Mouse (Mus musculus) forebrain, postnatal 0 days (tissue): ENCODE measurements at regions not wholly inside any gene's neighbourhood (a gene's known extent, or its start where the extent isn't known, plus 50 kb on each side); places are given as distances from the start of the nearest gene placed in this dataset.
"Not testable (repeated sequence)": the region's sequence is repeated elsewhere in the genome, so short reads cannot be mapped to it uniquely, and the experiment has no call there.

Experiments used
- ATAC-seq: fragments of 200-750 bp; cut with Nextera tagmentation; 2 replicates; pipeline ENCODE4 v1.8.0; 2017; ENCODE audit warnings: mild to moderate bottlenecking, moderate library complexity
- DNase-seq: peaks from one replicate; pipeline ENCODE4 v3.0.0-alpha.2; 2015
- H3K27ac ChIP-seq: fragments of 300-500 bp; sonication (generic); 2 replicates; pipeline ENCODE4 v1.5.1; 2014; ENCODE audit warnings: low read depth, mild to moderate bottlenecking, antibody characterized with exemption, low read length, moderate library complexity, mixed read lengths
- H3K27me3 ChIP-seq: fragments of 300-500 bp; sonication (generic); 2 replicates; pipeline ENCODE4 v1.6.1; 2014; ENCODE audit warnings: mild to moderate bottlenecking, low read length, mixed read lengths; ENCODE audit not compliant: insufficient read depth
- H3K36me3 ChIP-seq: fragments of 300-500 bp; sonication (generic); 2 replicates; pipeline ENCODE4 v1.6.1; 2014; ENCODE audit warnings: mild to moderate bottlenecking, moderate library complexity; ENCODE audit not compliant: insufficient read depth
- H3K4me1 ChIP-seq: fragments of 300-500 bp; sonication (generic); 2 replicates; pipeline ENCODE4 v1.6.1; 2014; ENCODE audit warnings: antibody characterized with exemption; ENCODE audit not compliant: insufficient read depth
- H3K4me2 ChIP-seq: fragments of 300-500 bp; sonication (generic); 2 replicates; pipeline ENCODE4 v1.6.1; 2014; ENCODE audit warnings: low read depth, mild to moderate bottlenecking, moderate library complexity
- H3K4me3 ChIP-seq: fragments of 300-500 bp; sonication (generic); 2 replicates; pipeline ENCODE4 v1.5.1; 2014; ENCODE audit warnings: low read depth, low read length, mixed read lengths
- H3K9ac ChIP-seq: fragments of 300-500 bp; sonication (generic); 2 replicates; pipeline ENCODE4 v1.6.1; 2014; ENCODE audit warnings: mild to moderate bottlenecking
- H3K9me3 ChIP-seq: fragments of 300-500 bp; sonication (generic); 2 replicates; pipeline ENCODE4 v1.6.1; 2016; ENCODE audit warnings: low read length
- CTCF ChIP-seq: sonication (generic); IDR thresholded peaks from 2 replicates; pipeline ENCODE4 v1.5.1; 2016; ENCODE audit warnings: antibody characterized with exemption, control low read depth, low read depth
- WGBS: fragments of 180-500 bp; shearing (Covaris S2); extraction: QIAGEN DNeasy Blood & Tissue Kit; methylation state at CpG from one replicate; pipeline ENCODE4 v1.1.7; 2014; 5-methylcytosine and 5-hydroxymethylcytosine counted together

GRCm38 (mm10) chr2:22036841-22037240 is 190.5 kb upstream of the Myo3a start:
- no peak overlapping the region for H3K9ac ChIP-seq
- H3K27ac ChIP-seq, result no peak overlapping the region
- H3K36me3 ChIP-seq, result no peaks in the 10 kb centered on the region
- TF ChIP-seq CTCF, result no peak
- no peak overlapping the region for H3K4me2 ChIP-seq
- 0 out of 2 replicates have a peak, but pooled peaks cover 3% of the 10 kb centered on the region for H3K4me1 ChIP-seq
- ATAC-seq (no peak), DNase-seq (no peak)
- WGBS, result 67% methylated on average over 2 of the region's 2 CpGs
- H3K9me3 ChIP-seq, result no peaks in the 10 kb centered on the region
- no peak overlapping the region for H3K4me3 ChIP-seq
- no peaks in the 10 kb centered on the region for H3K27me3 ChIP-seq

- no peak overlapping the region for H3K27ac ChIP-seq
- DNase-seq (no peak), ATAC-seq (no peak; the same call in 1 of the 2 replicates)
- H3K9me3 ChIP-seq, result no peaks in the 10 kb centered on the region
- no peaks in the 10 kb centered on the region for H3K27me3 ChIP-seq
- no peak overlapping the region for H3K4me3 ChIP-seq
- H3K36me3 ChIP-seq, result no peaks in the 10 kb centered on the region
- no peak overlapping the region for H3K9ac ChIP-seq
- H3K4me1 ChIP-seq, result 0 out of 2 replicates have a peak, but pooled peaks cover 3% of the 10 kb centered on the region
- no peak overlapping the region for H3K4me2 ChIP-seq
- 41% methylated on average over 2 of the region's 2 CpGs for WGBS
- TF ChIP-seq CTCF, result no peak
These were observed 188.5 kb upstream of the Myo3a start for GRCm38 (mm10) chr2:22038780-22039179.

DNA sequence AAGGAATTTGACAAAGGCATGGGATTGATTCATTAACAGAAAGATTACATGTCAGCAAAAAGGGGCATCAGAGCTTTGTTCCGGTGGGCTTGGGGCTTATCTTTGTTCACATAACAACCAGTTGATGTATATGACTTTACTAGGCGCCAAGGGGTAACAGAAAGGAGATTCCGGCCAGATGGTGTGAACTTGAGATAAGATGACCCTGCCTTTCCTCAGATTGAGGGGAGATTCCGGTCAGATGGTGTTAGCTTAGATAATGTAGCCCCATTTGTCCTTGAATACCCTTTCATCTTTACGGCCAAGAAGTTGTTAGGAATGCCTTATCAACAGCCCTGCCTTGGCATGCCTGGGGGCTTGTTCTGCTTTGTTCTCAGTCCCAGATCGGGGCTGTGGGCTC is 183.4 kb upstream of the Myo3a start:
- H3K4me3 ChIP-seq, ATAC-seq, H3K4me2 ChIP-seq, H3K4me1 ChIP-seq, H3K27ac ChIP-seq, DNase-seq, H3K9me3 ChIP-seq, H3K9ac ChIP-seq, H3K36me3 ChIP-seq, H3K27me3 ChIP-seq: not testable (repeated sequence)
- 91% methylated on average over 6 of the region's 6 CpGs for whole genome bisulfite sequencing

DNA sequence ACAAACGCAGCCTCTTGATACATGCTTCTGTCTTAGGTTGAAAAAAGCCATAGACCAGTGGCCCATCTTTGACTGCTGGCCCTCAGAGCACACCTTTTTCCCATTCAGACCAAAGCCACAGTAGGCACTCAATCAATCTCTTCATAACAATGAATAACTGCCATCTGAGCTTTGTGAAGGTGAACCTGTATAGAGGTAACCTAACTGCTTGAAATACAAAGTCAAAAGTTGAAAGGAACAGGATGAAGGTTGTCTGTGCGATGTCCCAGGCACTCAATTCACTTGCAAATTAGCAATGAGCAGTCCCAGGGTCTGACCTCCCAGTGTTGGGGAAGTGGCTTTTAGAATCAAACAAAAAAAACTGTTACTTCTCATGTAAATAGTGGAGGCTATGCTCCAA is 182.4 kb upstream of the Myo3a start:
- H3K27me3 ChIP-seq, result no peaks in the 10 kb centered on the region
- no peaks in the 10 kb centered on the region for H3K9me3 ChIP-seq
- no peak for DNase-seq
- H3K36me3 ChIP-seq, result no peaks in the 10 kb centered on the region
- no peak overlapping the region for H3K4me2 ChIP-seq
- WGBS, result 58% methylated on average over 2 of the region's 2 CpGs
- no peak overlapping the region for H3K4me3 ChIP-seq
- no peak overlapping the region for H3K27ac ChIP-seq
- no peaks in the 10 kb centered on the region for H3K4me1 ChIP-seq
- H3K9ac ChIP-seq, result no peak overlapping the region
- no peak for TF ChIP-seq CTCF
- ATAC-seq, result no peak

GRCm38 (mm10) chr2:22047465-22047864 is 179.8 kb upstream of the Myo3a start:
- Histone ChIP-seq H3K4me1 (no peaks in the 10 kb centered on the region), H3K9me3 (no peaks in the 10 kb centered on the region), H3K36me3 (no peaks in the 10 kb centered on the region), H3K27me3 (no peaks in the 10 kb centered on the region), H3K27ac (0 out of 2 replicates have a peak overlapping the region, but pooled peaks have one; percentile 35), H3K4me3 (no peak overlapping the region), H3K4me2 (no peak overlapping the region), H3K9ac (no peak overlapping the region)
- WGBS, result 43% methylated on average over 3 of the region's 3 CpGs
- peak; percentile 32 for DNase-seq
- TF ChIP-seq CTCF, result no peak
- peak; percentile 69 for ATAC-seq

- whole genome bisulfite sequencing, result 55% methylated on average over 5 of the region's 5 CpGs
These were observed 160.8 kb upstream of the Myo3a start for GRCm38 (mm10) chr2:22066535-22066934.

GRCm38 (mm10) chr2:22096848-22097247 is 130.5 kb upstream of the Myo3a start:
- H3K9ac ChIP-seq, result no peak overlapping the region
- no peak for ATAC-seq
- H3K36me3 ChIP-seq, result no peaks in the 10 kb centered on the region
- no peaks in the 10 kb centered on the region for H3K4me1 ChIP-seq
- H3K27ac ChIP-seq, result no peak overlapping the region
- no peak overlapping the region for H3K4me2 ChIP-seq
- TF ChIP-seq CTCF, result no peak
- H3K27me3 ChIP-seq, result no peaks in the 10 kb centered on the region
- 93% methylated on average over 2 of the region's 2 CpGs for WGBS
- H3K4me3 ChIP-seq, result no peak overlapping the region
- DNase-seq, result no peak
- no peaks in the 10 kb centered on the region for H3K9me3 ChIP-seq

More at GRCm38 (mm10) chr2:22066535-22066934, 160.8 kb upstream of the Myo3a start:
- no peak overlapping the region for H3K9ac ChIP-seq
- DNase-seq (peak; percentile 11), ATAC-seq (peak; percentile 53)
- H3K4me3 ChIP-seq, result no peak overlapping the region
- no peak overlapping the region for H3K4me2 ChIP-seq
- no peak for TF ChIP-seq CTCF
- no peaks in the 10 kb centered on the region for H3K27me3 ChIP-seq
- H3K27ac ChIP-seq, result no peak overlapping the region
- H3K36me3 ChIP-seq, result no peaks in the 10 kb centered on the region
- H3K9me3 ChIP-seq, result no peaks in the 10 kb centered on the region
- no peaks in the 10 kb centered on the region for H3K4me1 ChIP-seq

GRCm38 (mm10) chr2:22105150-22105549 is 122.2 kb upstream of the Myo3a start:
- 14% methylated on average over 5 of the region's 5 CpGs for WGBS
- ATAC-seq (no peak), DNase-seq (no peak)
- no peaks in the 10 kb centered on the region for H3K4me1 ChIP-seq
- H3K9ac ChIP-seq, result no peak overlapping the region
- H3K4me3 ChIP-seq, result no peak overlapping the region
- TF ChIP-seq CTCF, result no peak
- no peaks in the 10 kb centered on the region for H3K27me3 ChIP-seq
- no peaks in the 10 kb centered on the region for H3K9me3 ChIP-seq
- no peak overlapping the region for H3K4me2 ChIP-seq
- H3K27ac ChIP-seq, result no peak overlapping the region
- no peaks in the 10 kb centered on the region for H3K36me3 ChIP-seq
